ENCODE assay signal across 9 mouse cellular contexts in the genomic region with DNA sequence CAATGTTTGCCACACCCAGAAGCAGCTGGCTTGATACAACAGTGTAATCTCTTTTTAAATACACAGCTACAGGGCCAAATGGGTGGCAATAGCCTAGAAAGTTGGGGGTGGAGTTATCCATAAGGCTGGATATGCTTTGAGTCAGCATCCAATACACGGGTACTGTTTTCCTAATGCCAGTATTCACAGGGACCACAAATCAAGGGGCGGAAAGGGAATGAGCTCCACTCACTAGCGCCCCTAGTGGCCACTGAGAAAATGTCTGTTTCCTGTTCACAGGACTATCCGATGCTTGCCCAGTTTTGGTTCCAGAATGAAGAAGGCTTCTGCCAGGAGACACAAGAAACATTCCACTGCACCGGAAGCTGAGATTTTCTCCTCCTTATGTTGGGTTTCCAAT. TPM values are rescaled to one million over a fixed set of nuclear protein-coding genes. Genes with fewer than 3 reads are reported as not detected.
DNase-seq lines count a peak whose midpoint lies in the region; ATAC-seq and TF ChIP-seq lines count a peak whose summit lies in the region.
"Had no signal": no experiment of that assay in that cellular context is flagged by ENCODE, and none has a peak within 500 bp of the region (broad histone marks: within the 10 kb centered on the region; RNA-seq: fewer than 3 reads in every experiment).

No protein-coding gene starts in this region.

- no peak for ATAC-seq in intestine, embryonic 14.5 days (replicated peaks; ENCODE audit: low FRiP score, low TSS enrichment, low read depth)
- ATAC-seq in intestine, embryonic 16.5 days: no peak
- peak; percentile 54 for ATAC-seq in forebrain, embryonic 14.5 days
- peak; percentile 52; the same call in 1 of the 2 replicates for ATAC-seq in midbrain, postnatal 0 days (ENCODE audit: low FRiP score)

- H3K27ac ChIP-seq in intestine, embryonic 14.5 days (ENCODE audit: low read depth): no peak overlapping the region
- no peak overlapping the region for H3K27ac ChIP-seq in intestine, embryonic 16.5 days (ENCODE audit: low read length)
- H3K27ac ChIP-seq in forebrain, embryonic 14.5 days (ENCODE audit: low read depth, low read length): no peak overlapping the region
- H3K27ac ChIP-seq in midbrain, postnatal 0 days (ENCODE audit: low read depth, low read length): no peak overlapping the region
- H3K27ac ChIP-seq: liver, embryonic 15.5 days had no signal

- no peaks in the 10 kb centered on the region for H3K36me3 ChIP-seq in intestine, embryonic 14.5 days (ENCODE audit: control insufficient read depth, insufficient read depth, low read length)
- no peaks in the 10 kb centered on the region for H3K36me3 ChIP-seq in intestine, embryonic 16.5 days (ENCODE audit: control insufficient read depth, insufficient read depth, low read length)
- H3K36me3 ChIP-seq in forebrain, embryonic 14.5 days (ENCODE audit: control insufficient read depth, insufficient read depth, low read length): no peaks in the 10 kb centered on the region
- H3K36me3 ChIP-seq in midbrain, postnatal 0 days (ENCODE audit: insufficient read depth, low read length): no peaks in the 10 kb centered on the region
- H3K36me3 ChIP-seq: liver, embryonic 15.5 days had no signal

- WGBS in intestine, embryonic 14.5 days: 38% methylated on average over 5 of the region's 5 CpGs
- 33% methylated on average over 5 of the region's 5 CpGs for WGBS in intestine, embryonic 16.5 days
- WGBS in forebrain, embryonic 14.5 days: 29% methylated on average over 5 of the region's 5 CpGs
- 24% methylated on average over 5 of the region's 5 CpGs for WGBS in midbrain, postnatal 0 days

- no peaks in the 10 kb centered on the region for H3K9me3 ChIP-seq in intestine, embryonic 14.5 days (ENCODE audit: control insufficient read depth, low read length)
- H3K9me3 ChIP-seq in intestine, embryonic 16.5 days (ENCODE audit: control insufficient read depth, low read length): no peaks in the 10 kb centered on the region
- H3K9me3 ChIP-seq in forebrain, embryonic 14.5 days (replicated peaks; ENCODE audit: control insufficient read depth, low read length): no peaks in the 10 kb centered on the region
- H3K9me3 ChIP-seq in midbrain, postnatal 0 days (ENCODE audit: low read length): no peaks in the 10 kb centered on the region
- H3K9me3 ChIP-seq: liver, embryonic 15.5 days had no signal

- H3K4me2 ChIP-seq in intestine, embryonic 14.5 days (ENCODE audit: low read length): no peak overlapping the region
- H3K4me2 ChIP-seq in intestine, embryonic 16.5 days (ENCODE audit: low read depth, low read length): no peak overlapping the region
- H3K4me2 ChIP-seq in forebrain, embryonic 14.5 days (ENCODE audit: low read length): no peak overlapping the region
- 0 out of 2 replicates have a peak overlapping the region, but pooled peaks have one; percentile 6 for H3K4me2 ChIP-seq in midbrain, postnatal 0 days (ENCODE audit: low read depth, low read length, poor library complexity, severe bottlenecking)
- H3K4me2 ChIP-seq: liver, embryonic 15.5 days had no signal

- peak; percentile 88 for TF ChIP-seq CTCF in midbrain, postnatal 0 days (IDR thresholded peaks at IDR 0.05)

- peaks cover 4% of the 10 kb centered on the region; the same call in 1 of the 2 replicates for H3K4me1 ChIP-seq in intestine, embryonic 14.5 days (replicated peaks; ENCODE audit: control insufficient read depth, insufficient read depth, low read length)
- peaks cover 5% of the 10 kb centered on the region; the same call in 1 of the 2 replicates for H3K4me1 ChIP-seq in intestine, embryonic 16.5 days (ENCODE audit: control insufficient read depth, insufficient read depth, low read length)
- H3K4me1 ChIP-seq in forebrain, embryonic 14.5 days (ENCODE audit: control insufficient read depth, insufficient read depth, low read length): no peaks in the 10 kb centered on the region
- no peaks in the 10 kb centered on the region for H3K4me1 ChIP-seq in midbrain, postnatal 0 days (ENCODE audit: insufficient read depth, low read length)

- no peak overlapping the region for H3K9ac ChIP-seq in intestine, embryonic 14.5 days (ENCODE audit: low read length)
- H3K9ac ChIP-seq in intestine, embryonic 16.5 days (ENCODE audit: low read depth, low read length): no peak overlapping the region
- no peak overlapping the region for H3K9ac ChIP-seq in forebrain, embryonic 14.5 days (ENCODE audit: low read length)
- H3K9ac ChIP-seq in midbrain, postnatal 0 days (replicated peaks; ENCODE audit: low read length, poor library complexity, severe bottlenecking): no peak overlapping the region
- H3K9ac ChIP-seq: liver, embryonic 15.5 days had no signal

- DNase-seq in intestine, embryonic 14.5 days (ENCODE audit: low spot score): peak; percentile 71
- DNase-seq in CD4-positive, CD25-positive, alpha-beta regulatory T cell, adult 2 months (ENCODE audit: low read depth, low spot score): peak; percentile 79
- peak; percentile 47 for DNase-seq in brain, adult 2 months (ENCODE audit: low read depth, low spot score)
- peak; percentile 67 for DNase-seq in forebrain, embryonic 14.5 days (ENCODE audit: low spot score)
- peak; percentile 74 to 76 for DNase-seq in kidney, postnatal 25 days
- peak; percentile 66 for DNase-seq in midbrain, postnatal 0 days (ENCODE audit: low spot score)
- DNase-seq in MN1 (ENCODE audit: low spot score): no peak

- H3K27me3 ChIP-seq in intestine, embryonic 14.5 days (replicated peaks; ENCODE audit: control insufficient read depth, insufficient read depth, low read length): no peaks in the 10 kb centered on the region
- H3K27me3 ChIP-seq in intestine, embryonic 16.5 days (replicated peaks; ENCODE audit: control insufficient read depth, insufficient read depth, low read length): no peaks in the 10 kb centered on the region
- no peaks in the 10 kb centered on the region for H3K27me3 ChIP-seq in forebrain, embryonic 14.5 days (replicated peaks; ENCODE audit: control insufficient read depth, insufficient read depth, low read length)
- no peaks in the 10 kb centered on the region for H3K27me3 ChIP-seq in midbrain, postnatal 0 days (ENCODE audit: insufficient read depth, low read length)

- no peak overlapping the region for H3K4me3 ChIP-seq in intestine, embryonic 14.5 days (ENCODE audit: low read depth, low read length)
- no peak overlapping the region for H3K4me3 ChIP-seq in intestine, embryonic 16.5 days (ENCODE audit: low read length)
- H3K4me3 ChIP-seq in forebrain, embryonic 14.5 days (ENCODE audit: low read depth, low read length): no peak overlapping the region
- H3K4me3 ChIP-seq in midbrain, postnatal 0 days (ENCODE audit: low read depth, low read length): no peak overlapping the region
- H3K4me3 ChIP-seq: liver, embryonic 15.5 days had no signal

RNA-seq across cellular contexts. Expression of gene Fbxl14, which starts 7.3 kb away (rescaled TPM):
- polyA plus RNA-seq in intestine, embryonic 14.5 days (2014; fragmentation: Nextera tagmentation; extraction: Ambion mirVana): 6.4 and 6.8 TPM in 2 replicates
- 3.7 and 4.1 TPM in 2 replicates for polyA plus RNA-seq in intestine, embryonic 16.5 days (2015; fragmentation: Nextera tagmentation; extraction: Ambion mirVana)
- 6.8 and 7.6 TPM in 2 replicates for polyA plus RNA-seq in forebrain, embryonic 14.5 days (2014; fragmentation: Nextera tagmentation; extraction: Ambion mirVana)
- 45.9 and 48.2 TPM in 2 replicates for total RNA-seq in midbrain, postnatal 0 days (2014; rRNA removed)
- polyA plus RNA-seq in midbrain, postnatal 0 days (2015; fragmentation: Nextera tagmentation; extraction: Ambion mirVana): 1.7 TPM in 2 replicates

RNA-seq across cellular contexts. Expression of gene Adipor2, which starts 54.6 kb away (rescaled TPM):
- polyA plus RNA-seq in intestine, embryonic 14.5 days (2014; fragmentation: Nextera tagmentation; extraction: Ambion mirVana): 34.6 and 45.5 TPM in 2 replicates
- polyA plus RNA-seq in intestine, embryonic 16.5 days (2015; fragmentation: Nextera tagmentation; extraction: Ambion mirVana): 127 and 148 TPM in 2 replicates
- 33.3 and 39.6 TPM in 2 replicates for polyA plus RNA-seq in forebrain, embryonic 14.5 days (2014; fragmentation: Nextera tagmentation; extraction: Ambion mirVana)
- 39.0 and 42.5 TPM in 2 replicates for total RNA-seq in midbrain, postnatal 0 days (2014; rRNA removed)
- polyA plus RNA-seq in midbrain, postnatal 0 days (2015; fragmentation: Nextera tagmentation; extraction: Ambion mirVana): 25.3 and 26.6 TPM in 2 replicates

Comparison
In these comparisons a context has a peak if more than half of its experiments do, and no peak if none do; other contexts are left out.
1. ATAC-seq: peak in forebrain, embryonic 14.5 days (single experiment) and midbrain, postnatal 0 days (single experiment); none in intestine, embryonic 14.5 days (single experiment) and intestine, embryonic 16.5 days (single experiment).